Mouse (Mus musculus): ENCODE measurements around the gene Ttbk2.

Ttbk2 gene

DNA sequence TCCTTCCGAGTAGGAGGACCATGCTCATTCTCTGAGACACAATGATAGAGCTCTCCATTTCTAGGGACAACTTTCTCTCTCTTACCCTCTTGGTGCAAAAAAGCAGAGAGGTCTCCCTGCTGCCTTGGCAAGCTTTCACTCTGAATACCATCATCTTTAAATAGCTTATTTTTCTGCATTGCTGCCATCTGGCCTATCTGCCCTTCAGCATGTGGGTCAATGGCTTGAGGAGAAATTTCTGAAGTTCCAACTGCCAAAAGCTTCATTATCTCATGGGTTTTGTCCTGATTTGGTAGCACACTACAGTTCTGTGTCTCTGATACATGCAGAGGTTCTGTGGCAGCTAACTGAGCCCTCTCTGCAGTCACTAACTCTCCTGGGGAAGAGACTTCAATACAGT, 104.9 kb downstream of the Ttbk2 start:
- DNase-seq (ENCODE audit: low read depth, low spot score): no peak

DNA sequence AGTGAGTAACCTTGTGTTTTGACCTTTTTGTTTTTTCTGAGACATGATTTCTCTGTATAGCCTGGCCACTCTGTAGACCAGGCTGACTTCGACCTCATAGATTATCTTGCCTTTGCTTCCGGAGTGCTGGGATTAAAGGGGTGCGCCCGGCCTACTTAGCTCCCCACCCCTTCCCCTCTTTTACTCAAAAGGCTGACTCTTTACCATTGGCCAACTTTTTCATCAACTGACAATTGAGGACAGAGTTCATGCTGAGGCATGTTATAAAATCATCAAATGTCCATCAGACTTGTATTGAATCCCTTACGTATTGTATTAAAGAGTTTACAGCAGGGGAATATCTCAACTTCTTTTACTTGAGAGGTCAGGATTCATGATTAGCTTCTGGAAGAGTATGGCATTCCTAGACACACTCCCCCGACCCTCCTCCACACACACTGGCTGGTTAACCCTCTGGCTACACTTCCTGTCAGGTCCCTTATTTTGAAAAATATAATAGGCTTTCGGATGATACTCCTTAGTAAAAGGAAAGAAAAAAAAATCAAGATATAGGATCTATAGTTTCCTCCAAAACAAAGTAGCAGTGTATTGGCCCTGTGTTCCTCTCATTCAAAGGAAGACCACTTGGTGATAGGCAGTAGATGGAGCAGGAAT, 118.4 kb downstream of the Ttbk2 start:
- DNase-seq (ENCODE audit: low read depth, low spot score): no peak

DNA sequence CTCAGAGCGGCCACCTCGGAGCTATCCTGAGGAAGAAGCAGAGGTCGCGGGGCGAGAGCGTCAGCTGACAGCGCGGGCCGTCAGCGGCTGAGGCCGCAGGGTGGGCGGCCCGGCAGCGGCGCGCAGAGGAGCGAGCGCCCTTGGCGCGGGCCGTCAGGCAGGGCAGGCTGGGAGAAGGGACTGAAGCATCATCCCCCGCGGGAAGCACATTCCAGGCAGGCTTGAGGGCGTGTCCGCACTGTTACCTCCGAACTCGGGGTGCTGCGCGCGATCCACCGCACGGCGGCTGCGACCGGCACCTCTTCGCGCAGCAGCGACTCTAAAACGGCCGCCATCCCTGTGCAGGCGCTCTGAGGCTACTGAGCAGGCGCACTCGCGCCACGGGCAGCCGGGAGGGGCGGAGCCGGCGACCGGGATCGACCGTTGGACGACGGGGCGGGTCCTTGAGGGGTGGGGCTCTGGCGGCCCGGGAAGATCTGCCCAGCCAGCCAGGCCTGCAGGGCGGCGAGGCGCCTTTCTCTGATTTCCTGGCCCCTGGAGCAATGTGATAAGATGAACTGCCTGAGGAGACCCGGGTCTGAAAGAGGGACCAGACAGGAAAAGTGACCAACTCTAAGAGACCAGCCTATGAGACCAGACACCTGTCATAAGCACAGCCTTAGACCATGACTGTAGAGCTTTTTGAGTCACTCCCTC, 119.1 kb downstream of the Ttbk2 start:
- peak; percentile 95 for DNase-seq (ENCODE audit: low read depth, low spot score)

DNA sequence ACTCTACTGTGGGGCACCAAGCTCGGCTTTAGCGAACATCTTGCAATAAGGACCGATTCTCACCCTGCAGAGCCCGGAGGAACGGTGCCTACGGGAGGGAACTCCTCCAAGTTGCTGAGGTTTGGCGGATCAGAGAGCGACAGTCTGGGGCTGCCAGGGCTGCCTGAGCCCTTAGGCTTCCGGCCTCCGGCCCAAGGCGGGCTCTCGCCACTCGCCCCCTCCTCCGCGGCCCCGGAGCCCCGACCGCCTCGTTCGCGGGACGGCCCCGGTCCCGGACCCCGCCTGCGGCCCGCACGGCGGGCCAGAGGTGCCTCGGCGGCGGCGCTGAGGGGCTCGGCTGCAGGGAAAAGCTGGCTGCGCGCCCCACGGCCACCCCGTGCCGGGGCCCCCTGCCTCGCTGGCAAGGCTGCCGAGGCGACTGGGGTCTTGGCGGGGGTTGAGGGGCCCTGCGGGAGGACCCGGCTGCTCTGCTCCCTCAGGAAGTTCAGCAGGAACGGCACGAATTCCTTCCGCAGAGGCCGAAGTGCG, 119.7 kb downstream of the Ttbk2 start:
- no peak for DNase-seq (ENCODE audit: low read depth, low spot score)

DNA sequence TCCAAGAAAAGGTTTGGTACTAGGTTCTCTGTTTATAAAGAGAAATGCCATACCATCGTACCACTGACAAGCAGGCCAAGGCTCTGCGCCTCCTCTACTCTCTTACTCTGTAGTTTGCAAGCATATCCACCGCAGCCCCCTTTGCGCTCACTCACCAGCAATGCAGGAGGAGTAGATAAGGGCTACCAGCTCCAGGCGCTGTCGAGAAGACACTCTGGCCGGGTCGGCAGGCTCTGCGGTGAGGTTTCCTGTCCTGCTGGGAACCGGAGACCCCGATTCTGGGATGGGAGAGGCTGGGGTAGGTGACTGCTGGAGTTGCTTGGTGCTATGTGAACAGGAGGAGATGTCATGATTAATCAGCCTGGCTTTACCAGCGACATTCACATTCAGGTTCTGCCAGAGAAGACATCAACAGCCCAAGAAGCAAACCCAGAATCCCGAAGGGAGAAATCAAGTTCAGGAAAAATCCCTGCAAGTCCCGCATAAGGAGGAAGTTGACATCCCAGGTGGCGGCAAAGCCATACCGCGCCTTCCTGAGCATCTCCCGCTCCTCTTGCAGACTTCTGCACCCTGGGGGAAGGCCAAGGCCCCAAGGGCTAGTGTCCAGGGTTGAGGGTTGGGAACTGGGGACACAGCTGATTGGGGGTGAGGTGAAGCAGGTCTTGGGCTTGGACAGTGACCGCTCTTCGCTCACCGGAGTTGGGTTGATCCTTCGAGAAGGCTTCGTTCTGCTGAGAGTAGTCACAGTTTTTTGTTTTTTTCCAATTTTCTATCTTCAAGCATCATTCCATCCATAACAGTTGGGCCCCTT, 120.4 kb downstream of the Ttbk2 start:
- no peak for DNase-seq (ENCODE audit: low read depth, low spot score)

DNA sequence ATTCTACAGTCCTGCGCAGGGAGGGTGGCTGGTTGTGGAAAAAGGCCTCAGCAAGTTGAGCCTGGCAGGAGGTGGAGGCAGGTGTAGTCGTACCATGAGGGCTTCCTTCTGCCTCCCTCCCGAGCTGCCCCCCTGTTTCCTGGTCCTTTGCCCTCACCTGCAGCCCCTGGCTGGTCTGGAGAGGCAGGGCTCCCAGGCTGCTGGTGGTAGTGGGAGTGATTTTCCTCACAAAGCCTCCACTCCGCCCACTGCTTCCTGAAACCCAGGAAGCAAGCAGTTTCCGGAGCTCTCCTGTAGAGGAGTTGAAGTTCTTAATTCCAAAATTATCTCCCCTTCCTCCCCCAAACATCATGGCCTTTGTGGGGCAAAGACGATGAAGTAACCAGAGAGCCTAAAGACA, 126.2 kb downstream of the Ttbk2 start:
- no peak for DNase-seq (ENCODE audit: low read depth, low spot score)

DNA sequence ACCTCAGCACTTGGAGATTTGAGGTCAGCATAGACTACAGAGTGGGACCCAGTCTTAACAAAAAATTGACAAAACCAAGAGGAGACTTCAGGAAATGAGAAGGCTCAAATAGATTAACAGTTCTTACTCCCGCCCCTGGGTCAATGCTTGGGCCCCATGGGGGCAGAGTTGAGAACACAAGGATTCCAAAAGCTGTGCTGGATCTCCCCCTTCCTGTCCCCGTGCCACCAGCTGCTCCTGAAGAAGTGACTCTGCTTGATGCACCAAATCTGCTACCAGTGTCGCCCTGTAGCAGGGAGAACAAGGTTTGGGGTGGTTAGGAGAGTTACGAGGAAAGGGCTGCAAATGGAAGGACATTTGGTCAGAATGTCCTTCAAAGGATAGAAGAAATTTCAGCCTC, 126.8 kb downstream of the Ttbk2 start:
- DNase-seq (ENCODE audit: low read depth, low spot score): no peak

DNA sequence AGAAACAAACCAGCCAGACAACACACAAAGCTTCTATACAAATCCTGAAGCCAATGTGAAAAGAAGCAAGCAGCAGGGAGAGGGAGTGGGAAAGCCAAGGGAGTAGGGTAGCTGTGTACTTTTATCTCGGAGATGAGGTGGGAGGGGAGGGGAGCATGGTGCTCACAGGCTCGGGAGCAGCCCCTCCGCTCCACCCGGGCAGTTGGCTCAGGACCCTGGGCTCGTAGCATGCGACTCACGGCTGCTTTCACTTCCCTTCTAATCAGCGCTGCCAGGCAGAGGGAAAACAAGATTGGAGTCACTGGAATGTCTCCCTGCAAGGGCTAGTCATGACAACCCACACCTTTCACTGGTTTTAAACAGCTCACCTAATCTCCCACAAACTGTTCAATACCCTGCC, 127.9 kb downstream of the Ttbk2 start:
- no peak for DNase-seq (ENCODE audit: low read depth, low spot score)

DNA sequence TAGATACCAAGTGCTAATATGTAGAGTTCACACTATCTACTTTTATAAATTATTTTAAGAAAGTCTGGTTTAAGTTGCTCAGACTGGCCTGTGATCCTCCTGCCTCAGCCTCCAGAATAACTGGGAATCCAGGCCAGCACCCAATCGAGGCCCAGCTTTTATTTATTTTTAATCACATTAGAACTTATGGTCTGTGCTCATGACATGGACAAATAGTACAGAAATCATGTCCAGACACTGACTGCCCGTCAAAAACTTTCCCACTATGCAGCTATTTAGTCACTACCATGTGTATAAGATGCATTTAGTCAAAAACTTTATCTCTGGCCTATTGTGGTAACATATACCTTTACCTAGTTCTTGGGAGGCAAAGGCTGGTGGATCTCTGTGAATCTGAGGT, 128.5 kb downstream of the Ttbk2 start:
- DNase-seq (ENCODE audit: low read depth, low spot score): no peak

DNA sequence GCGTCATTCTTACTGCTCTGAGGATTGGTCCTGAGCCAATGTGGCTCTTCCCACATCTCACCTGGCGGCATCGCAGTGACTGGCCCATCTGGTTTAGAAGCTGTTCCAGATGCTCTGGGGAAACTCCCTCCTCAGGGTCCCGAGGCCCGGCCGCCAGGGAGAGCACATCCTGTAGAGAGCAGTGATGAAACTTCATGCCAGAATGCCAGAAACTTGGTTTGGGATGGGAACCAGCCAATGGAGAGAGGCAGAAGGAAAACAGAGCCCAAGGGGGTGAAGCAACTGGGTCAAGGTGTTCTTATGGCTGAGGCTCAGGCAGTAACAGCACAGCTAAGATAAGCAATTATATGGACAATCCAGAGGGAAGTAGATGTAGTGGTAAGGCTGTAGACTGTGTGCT, 129.6 kb downstream of the Ttbk2 start:
- DNase-seq (ENCODE audit: low read depth, low spot score): no peak

DNA sequence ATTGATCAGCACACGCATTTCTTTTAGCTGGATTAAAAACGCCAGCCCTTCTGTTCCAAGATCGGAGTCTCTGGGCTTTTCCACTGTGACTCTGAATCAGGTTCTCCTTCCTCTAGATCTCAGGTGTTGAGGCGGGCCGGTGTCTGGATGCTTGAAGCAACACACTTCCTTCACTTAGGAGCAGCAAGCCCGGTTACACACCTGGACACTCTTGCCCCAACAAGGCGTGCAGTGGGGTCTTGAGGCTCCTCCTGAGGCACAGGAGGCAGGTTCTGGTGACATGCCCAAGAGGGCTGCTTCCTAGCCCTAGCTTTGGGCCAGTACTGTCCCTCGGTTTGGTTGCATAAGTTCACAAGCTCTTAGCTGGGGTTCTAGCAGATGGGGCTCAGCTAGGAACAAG, 131.9 kb downstream of the Ttbk2 start:
- DNase-seq (ENCODE audit: low read depth, low spot score): no peak

DNA sequence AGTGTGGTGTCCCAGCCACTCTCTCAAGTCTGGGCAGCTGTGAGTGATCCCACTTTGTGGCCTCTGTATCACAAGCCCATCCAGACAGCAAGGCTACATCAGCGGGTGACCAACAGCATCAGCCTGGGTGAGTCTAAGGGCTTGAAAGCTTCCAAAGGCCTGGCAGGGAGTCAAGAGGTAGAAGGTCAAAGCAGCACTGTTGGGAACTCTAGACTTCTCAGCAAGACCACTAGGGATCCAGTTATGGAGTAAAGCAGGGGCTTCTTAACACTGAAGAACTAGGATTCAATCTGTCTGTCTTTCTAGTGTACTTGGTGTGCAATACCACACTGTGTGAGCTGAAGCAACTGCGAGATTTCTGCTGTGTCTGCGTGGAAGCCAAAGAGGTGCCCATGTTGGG, 137.0 kb downstream of the Ttbk2 start:
- DNase-seq (ENCODE audit: low read depth, low spot score): no peak

DNA sequence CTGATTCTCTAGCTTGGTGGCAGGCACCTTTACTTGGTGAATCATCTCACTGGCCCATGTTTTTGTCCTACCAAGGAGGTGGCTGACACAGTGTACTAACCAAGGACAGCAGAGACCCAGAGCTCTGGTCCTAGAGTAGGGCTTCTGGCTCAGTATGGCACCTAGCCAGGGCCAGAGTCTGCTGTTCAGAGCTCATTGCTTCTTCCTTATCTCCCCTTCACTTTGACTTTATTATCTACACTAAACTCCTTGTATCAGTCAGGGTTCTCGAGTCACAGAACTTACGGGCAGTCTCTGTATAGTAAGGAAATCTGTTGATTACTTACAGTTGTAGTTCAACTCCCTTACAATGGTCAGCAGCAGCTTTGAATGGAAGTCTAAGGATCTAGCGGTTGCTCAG, 139.5 kb downstream of the Ttbk2 start:
- no peak for DNase-seq (ENCODE audit: low read depth, low spot score)

DNA sequence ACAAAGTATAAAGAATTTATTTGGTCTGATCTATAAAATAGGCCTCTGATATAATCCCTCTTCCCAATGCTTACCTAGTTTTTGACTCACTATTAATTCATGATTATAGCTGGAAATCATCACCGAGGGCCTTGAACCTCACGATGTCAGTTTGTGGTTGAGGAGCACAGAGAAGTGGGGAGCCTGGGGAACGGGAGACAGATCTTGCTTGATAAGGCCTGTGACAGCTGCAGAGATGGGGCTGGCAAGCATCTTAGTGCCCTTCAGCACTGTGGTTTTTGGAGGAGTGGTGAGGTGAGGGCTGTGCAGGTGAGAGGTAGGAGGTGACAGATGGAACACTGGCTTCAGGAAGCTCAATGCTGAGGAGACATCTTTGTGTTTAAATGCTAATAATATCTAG, 140.2 kb downstream of the Ttbk2 start:
- DNase-seq (ENCODE audit: low read depth, low spot score): no peak

DNA sequence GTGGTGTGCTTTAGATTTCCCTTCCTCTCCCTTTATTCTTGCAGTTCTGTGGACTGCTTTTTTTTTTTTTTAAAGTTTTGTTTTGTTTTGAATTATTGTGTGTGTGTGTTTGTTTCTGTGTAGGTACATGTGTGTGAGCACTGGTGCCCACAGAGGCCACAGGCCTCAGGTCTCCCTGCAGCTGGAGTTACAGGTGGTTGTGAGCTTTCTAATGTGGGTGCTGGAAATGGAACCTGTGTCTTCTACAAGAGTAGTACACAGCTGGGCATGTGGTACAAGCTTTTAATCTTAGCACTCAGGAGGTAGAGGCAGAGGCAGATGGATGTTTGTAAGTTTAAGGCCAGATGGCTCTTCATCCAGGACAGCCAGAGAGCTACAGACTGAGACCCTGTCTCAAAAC, 143.4 kb downstream of the Ttbk2 start:
- DNase-seq (ENCODE audit: low read depth, low spot score): no peak

DNA sequence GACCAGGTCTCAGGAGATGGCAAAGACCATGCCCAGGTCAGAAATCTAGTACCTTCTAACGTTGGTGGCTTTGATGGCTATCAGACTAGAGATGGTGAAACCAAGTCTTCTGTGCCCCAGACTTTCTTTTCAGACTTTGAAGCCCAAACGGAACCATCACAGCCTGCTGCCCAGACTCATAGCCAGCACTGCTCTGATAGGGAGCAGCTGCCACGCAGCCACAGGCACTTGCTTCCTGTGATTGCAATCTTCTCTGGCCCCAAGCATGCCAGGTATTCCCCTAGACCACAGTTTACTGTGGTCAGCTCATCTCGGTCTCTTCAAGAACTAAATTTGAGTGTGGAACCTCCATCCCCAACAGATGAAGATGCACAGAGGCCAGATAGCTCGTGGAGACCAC, 147.7 kb downstream of the Ttbk2 start:
- no peak for DNase-seq (ENCODE audit: low read depth, low spot score)

DNA sequence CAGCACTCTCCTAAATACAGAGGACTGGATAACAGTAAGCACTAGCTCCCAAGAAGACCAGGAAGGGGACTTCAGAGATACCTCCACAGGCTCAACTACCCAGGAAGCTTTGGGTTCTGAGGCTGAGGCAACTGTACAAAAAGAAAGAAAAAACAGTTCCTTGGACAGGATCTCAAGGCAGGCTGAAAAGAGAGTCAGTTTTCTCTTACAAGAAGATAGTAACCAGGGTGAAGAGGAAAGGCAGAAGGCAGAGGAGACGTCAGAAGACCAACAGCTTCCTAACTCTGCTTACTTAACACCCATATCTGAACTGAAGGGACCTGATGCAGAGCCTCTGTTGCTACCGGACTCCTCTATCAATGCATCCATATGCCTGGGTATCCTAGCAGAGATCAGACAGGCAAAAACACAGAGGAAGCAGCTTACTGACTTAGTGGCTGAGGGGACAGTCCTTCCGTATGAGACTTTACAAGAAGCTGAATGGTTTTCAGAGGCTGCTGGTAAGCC, 150.0 kb downstream of the Ttbk2 start:
- no peak for DNase-seq (ENCODE audit: low read depth, low spot score)

DNA sequence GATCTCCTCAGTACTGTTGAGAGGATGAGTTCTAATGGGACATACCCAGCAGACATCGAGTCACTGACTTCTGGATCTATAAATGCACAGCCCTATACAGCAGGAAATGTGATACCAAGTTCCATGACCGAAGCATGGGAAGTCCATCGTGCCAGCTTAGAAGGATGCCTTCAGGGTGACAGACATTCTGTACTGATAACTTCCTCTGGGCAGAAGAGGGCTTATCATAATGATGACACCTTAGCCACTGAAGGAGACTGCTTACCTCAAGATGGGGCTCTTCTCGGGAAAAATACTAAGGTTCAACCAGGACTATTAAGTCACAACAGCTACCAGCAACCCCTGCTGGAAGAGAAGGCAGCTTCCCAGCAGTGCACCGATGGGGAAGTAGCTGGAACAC, 152.6 kb downstream of the Ttbk2 start:
- no peak for DNase-seq (ENCODE audit: low read depth, low spot score)
